Mouse (Mus musculus): ENCODE results near the gene Ppp1r11.
"Not testable (repeated sequence)": the region's sequence is repeated elsewhere in the genome, so short reads cannot be mapped to it uniquely, and the experiment has no call there.

Gene Ppp1r11

GRCm38 (mm10) chr17:36950981-36951947 is at the start of gene Ppp1r11:
Ppp1r11 (minus strand) TSS chr17:36951741.
- DNase-seq (ENCODE audit: low spot score) = peak; percentile 97

- DNase-seq (ENCODE audit: low spot score) = no peak
Measured at GRCm38 (mm10) chr17:37000863-37001262, 49.3 kb upstream of the Ppp1r11 start, which contains the start of gene Zfp57. Zfp57 (plus strand) TSS chr17:37001163.

GRCm38 (mm10) chr17:36998477-36998876 is 46.9 kb upstream of the Ppp1r11 start:
- no peak for DNase-seq (ENCODE audit: low spot score)

- peak; percentile 95 for DNase-seq (ENCODE audit: low spot score)
Measured at GRCm38 (mm10) chr17:36997033-36997735, 45.6 kb upstream of the Ppp1r11 start.

GRCm38 (mm10) chr17:36995448-36995847 is 43.9 kb upstream of the Ppp1r11 start:
- DNase-seq (ENCODE audit: low spot score) = no peak

GRCm38 (mm10) chr17:36994528-36994927 is 43.0 kb upstream of the Ppp1r11 start:
- DNase-seq (ENCODE audit: low spot score) = no peak

- DNase-seq (ENCODE audit: low spot score) = no peak
Measured at GRCm38 (mm10) chr17:36993770-36994325, 42.3 kb upstream of the Ppp1r11 start.

- DNase-seq (ENCODE audit: low spot score) = no peak
Measured at GRCm38 (mm10) chr17:36992336-36993104, 41.0 kb upstream of the Ppp1r11 start.

- DNase-seq (ENCODE audit: low spot score) = not testable (repeated sequence)
Measured at GRCm38 (mm10) chr17:36990630-36991029, 39.1 kb upstream of the Ppp1r11 start.

- no peak for DNase-seq (ENCODE audit: low spot score)
Measured at GRCm38 (mm10) chr17:36989437-36989836, 37.9 kb upstream of the Ppp1r11 start, which contains the start of gene H2-M5. H2-M5 (minus strand) TSS chr17:36989537.

- no peak for DNase-seq (ENCODE audit: low spot score)
Measured at GRCm38 (mm10) chr17:36988475-36988874, 36.9 kb upstream of the Ppp1r11 start.

- DNase-seq (ENCODE audit: low spot score) = no peak
Measured at GRCm38 (mm10) chr17:36982253-36983155, 31.0 kb upstream of the Ppp1r11 start.

- DNase-seq (ENCODE audit: low spot score) = no peak
Measured at GRCm38 (mm10) chr17:36981845-36982244, 30.3 kb upstream of the Ppp1r11 start.

- no peak for DNase-seq (ENCODE audit: low spot score)
Measured at GRCm38 (mm10) chr17:36981221-36981813, 29.8 kb upstream of the Ppp1r11 start, which contains the start of gene 2410137M14Rik. 2410137M14Rik (minus strand) TSS chr17:36981237.

- DNase-seq (ENCODE audit: low spot score) = no peak
Measured at GRCm38 (mm10) chr17:36973271-36973787, 21.8 kb upstream of the Ppp1r11 start.

GRCm38 (mm10) chr17:36972791-36973190 is 21.2 kb upstream of the Ppp1r11 start:
- DNase-seq (ENCODE audit: low spot score) = no peak

- no peak for DNase-seq (ENCODE audit: low spot score)
Measured at GRCm38 (mm10) chr17:36971172-36971850, 19.8 kb upstream of the Ppp1r11 start.

GRCm38 (mm10) chr17:36970316-36970890 is 18.9 kb upstream of the Ppp1r11 start:
- DNase-seq (ENCODE audit: low spot score) = no peak

GRCm38 (mm10) chr17:36966875-36967274 is 15.3 kb upstream of the Ppp1r11 start:
- DNase-seq (ENCODE audit: low spot score) = no peak

Data from retina, embryonic 14.5 days (tissue).